Mouse (Mus musculus): ENCODE measurements around the gene Nup88. TPM values are rescaled to one million over a fixed set of nuclear protein-coding genes. Genes with fewer than 3 reads are reported as not detected.
A peak's percentile ranks its signal among the peaks of the same experiment; 100 is the strongest.

Gene Nup88
- polyA plus RNA-seq, 2 experiments, result 41.5 to 61.0 TPM

GRCm38 (mm10) chr11:70960786-70961554 is 8.8 kb downstream of the Nup88 start:
- H3K36me3 ChIP-seq (replicated peaks; ENCODE audit: control insufficient read depth, insufficient read depth, low read depth), result peaks cover 80% of the 10 kb centered on the region
- ATAC-seq (ENCODE audit: insufficient read depth), result 0 out of 2 replicates have a peak, but pooled peaks have one; percentile 13
- 48% methylated on average over 5 of the region's 5 CpGs for WGBS (ENCODE audit: insufficient replicate concordance)

GRCm38 (mm10) chr11:70954711-70955110 is 15.1 kb downstream of the Nup88 start:
- no peaks in the 10 kb centered on the region for H3K4me1 ChIP-seq (replicated peaks; ENCODE audit: control insufficient read depth in 2 of 2, insufficient read depth in 2 of 2, low read length in 1 of 2)
- 83% methylated on average over 4 of the region's 4 CpGs for WGBS (ENCODE audit: insufficient replicate concordance)
- no peaks in the 10 kb centered on the region for H3K27me3 ChIP-seq (ENCODE audit: control insufficient read depth, insufficient read depth, low read length)
- no peak overlapping the region for H3K4me2 ChIP-seq (ENCODE audit: low read depth)
- no peak overlapping the region for H3K27ac ChIP-seq
- DNase-seq (ENCODE audit: low read depth in 3 of 3, low spot score in 3 of 3) (no peak), ATAC-seq (ENCODE audit: insufficient read depth) (no peak)
- no peak for TF ChIP-seq CTCF (IDR thresholded peaks at IDR 0.05; ENCODE audit: low read depth)
- no peak for TF ChIP-seq EP300 (IDR thresholded peaks at IDR 0.05; ENCODE audit: low read depth)
- H3K9me3 ChIP-seq (ENCODE audit: control insufficient read depth, low read length), result no peaks in the 10 kb centered on the region
- H3K9ac ChIP-seq (replicated peaks), result no peak overlapping the region
- no peak overlapping the region for H3K4me3 ChIP-seq (ENCODE audit: insufficient read depth in 1 of 2, low read depth in 2 of 2, low read length in 2 of 2)
- H3K36me3 ChIP-seq (replicated peaks; ENCODE audit: control insufficient read depth, insufficient read depth, low read depth), result peaks cover 83% of the 10 kb centered on the region

More at GRCm38 (mm10) chr11:70960786-70961554, 8.8 kb downstream of the Nup88 start:
- TF ChIP-seq EP300 (IDR thresholded peaks at IDR 0.05; ENCODE audit: low read depth) (peak; percentile 28; the same call in 1 of the 2 replicates), CTCF (IDR thresholded peaks at IDR 0.05; ENCODE audit: low read depth) (no peak)
- Histone ChIP-seq H3K9ac (replicated peaks) (no peak overlapping the region), H3K9me3 (ENCODE audit: control insufficient read depth, low read length) (no peaks in the 10 kb centered on the region), H3K4me2 (ENCODE audit: low read depth) (no peak overlapping the region), H3K27ac (no peak overlapping the region), H3K4me3 (ENCODE audit: insufficient read depth in 1 of 2, low read depth in 2 of 2, low read length in 2 of 2) (no peak overlapping the region), H3K27me3 (ENCODE audit: control insufficient read depth, insufficient read depth, low read length) (no peaks in the 10 kb centered on the region), H3K4me1 (replicated peaks; ENCODE audit: control insufficient read depth in 2 of 2, insufficient read depth in 2 of 2, low read length in 1 of 2) (peaks cover 0 to 7% of the 10 kb centered on the region in 2 experiments; a peak in 3 of 4 replicates)
- peak in 1 of 3 experiments; percentile 32 for DNase-seq (ENCODE audit: low read depth in 3 of 3, low spot score in 3 of 3)

- H3K9me3 ChIP-seq (ENCODE audit: control insufficient read depth, low read length), result no peaks in the 10 kb centered on the region
- no peak overlapping the region for H3K9ac ChIP-seq (replicated peaks)
- ATAC-seq (ENCODE audit: insufficient read depth) (no peak), DNase-seq (ENCODE audit: low read depth in 3 of 3, low spot score in 3 of 3) (no peak)
- no peak overlapping the region for H3K27ac ChIP-seq
- no peaks in the 10 kb centered on the region for H3K4me1 ChIP-seq (replicated peaks; ENCODE audit: control insufficient read depth in 2 of 2, insufficient read depth in 2 of 2, low read length in 1 of 2)
- no peaks in the 10 kb centered on the region for H3K27me3 ChIP-seq (ENCODE audit: control insufficient read depth, insufficient read depth, low read length)
- peaks cover 67% of the 10 kb centered on the region for H3K36me3 ChIP-seq (replicated peaks; ENCODE audit: control insufficient read depth, insufficient read depth, low read depth)
- H3K4me3 ChIP-seq (ENCODE audit: insufficient read depth in 1 of 2, low read depth in 2 of 2, low read length in 2 of 2), result no peak overlapping the region
- TF ChIP-seq CTCF (IDR thresholded peaks at IDR 0.05; ENCODE audit: low read depth) (no peak), EP300 (IDR thresholded peaks at IDR 0.05; ENCODE audit: low read depth) (no peak)
- 69% methylated on average over 4 of the region's 4 CpGs for WGBS (ENCODE audit: insufficient replicate concordance)
- no peak overlapping the region for H3K4me2 ChIP-seq (ENCODE audit: low read depth)
Observed at GRCm38 (mm10) chr11:70944935-70945817, 24.6 kb downstream of the Nup88 start.

- no peaks in the 10 kb centered on the region for H3K4me1 ChIP-seq (replicated peaks; ENCODE audit: control insufficient read depth in 2 of 2, insufficient read depth in 2 of 2, low read length in 1 of 2)
- no peak overlapping the region for H3K9ac ChIP-seq (replicated peaks)
- no peaks in the 10 kb centered on the region for H3K27me3 ChIP-seq (ENCODE audit: control insufficient read depth, insufficient read depth, low read length)
- no peak overlapping the region for H3K27ac ChIP-seq
- ATAC-seq (ENCODE audit: insufficient read depth), result no peak
- H3K4me2 ChIP-seq (ENCODE audit: low read depth), result no peak overlapping the region
- peaks cover 57% of the 10 kb centered on the region for H3K36me3 ChIP-seq (replicated peaks; ENCODE audit: control insufficient read depth, insufficient read depth, low read depth)
- TF ChIP-seq EP300 (IDR thresholded peaks at IDR 0.05; ENCODE audit: low read depth), result no peak
- TF ChIP-seq CTCF (IDR thresholded peaks at IDR 0.05; ENCODE audit: low read depth), result no peak
- no peak overlapping the region for H3K4me3 ChIP-seq (ENCODE audit: insufficient read depth in 1 of 2, low read depth in 2 of 2, low read length in 2 of 2)
- WGBS (ENCODE audit: insufficient replicate concordance), result 89% methylated on average over 7 of the region's 7 CpGs
- DNase-seq (ENCODE audit: low read depth in 3 of 3, low spot score in 3 of 3), result no peak
- H3K9me3 ChIP-seq (ENCODE audit: control insufficient read depth, low read length), result no peaks in the 10 kb centered on the region
Observed at GRCm38 (mm10) chr11:70943651-70944050, 26.1 kb downstream of the Nup88 start.

GRCm38 (mm10) chr11:70942596-70942995 is 27.2 kb downstream of the Nup88 start:
- no peak for DNase-seq (ENCODE audit: low read depth in 3 of 3, low spot score in 3 of 3)
- Histone ChIP-seq H3K4me3 (ENCODE audit: insufficient read depth in 1 of 2, low read depth in 2 of 2, low read length in 2 of 2) (no peak overlapping the region), H3K27ac (no peak overlapping the region), H3K27me3 (ENCODE audit: control insufficient read depth, insufficient read depth, low read length) (no peaks in the 10 kb centered on the region), H3K9ac (replicated peaks) (no peak overlapping the region), H3K4me2 (ENCODE audit: low read depth) (no peak overlapping the region), H3K36me3 (replicated peaks; ENCODE audit: control insufficient read depth, insufficient read depth, low read depth) (peaks cover 57% of the 10 kb centered on the region), H3K4me1 (replicated peaks; ENCODE audit: control insufficient read depth in 2 of 2, insufficient read depth in 2 of 2, low read length in 1 of 2) (no peaks in the 10 kb centered on the region), H3K9me3 (ENCODE audit: control insufficient read depth, low read length) (no peaks in the 10 kb centered on the region)
- 79% methylated on average over 1 of the region's 1 CpGs for whole genome bisulfite sequencing (ENCODE audit: insufficient replicate concordance)
- ATAC-seq (ENCODE audit: insufficient read depth), result no peak
- peak; percentile 32 for TF ChIP-seq CTCF (IDR thresholded peaks at IDR 0.05; ENCODE audit: low read depth)
- TF ChIP-seq EP300 (IDR thresholded peaks at IDR 0.05; ENCODE audit: low read depth), result no peak

All from liver, embryonic 14.5 days (tissue).